Mouse (Mus musculus) G1E (cell line): ENCODE data around the gene Bbs12. TPM values are rescaled to one million over a fixed set of nuclear protein-coding genes. Genes with fewer than 3 reads are reported as not detected.

Experiments
- ATAC-seq: 2 replicates; pipeline ENCODE4 v1.8.0; 2016; ENCODE audit warnings: mild to moderate bottlenecking; ENCODE audit not compliant: insufficient number of reproducible peaks, poor library complexity, low FRiP score, severe bottlenecking; ENCODE audit errors: extremely low read depth
- DNase-seq: peaks from one replicate; pipeline ENCODE4 v3.0.0; 2012; ENCODE audit warnings: low spot score
- H3K27me3 ChIP-seq: 2 replicates; pipeline ENCODE4 v1.6.1; 2012; ENCODE audit warnings: mild to moderate bottlenecking, low read length, inconsistent platforms; ENCODE audit not compliant: insufficient read depth
- H3K36me3 ChIP-seq: replicated peaks from 2 replicates; pipeline ENCODE3; 2012; ENCODE audit warnings: mild to moderate bottlenecking, inconsistent platforms
- H3K4me1 ChIP-seq: 2 replicates; pipeline ENCODE4 v1.6.1; 2012; ENCODE audit warnings: low read depth, low read length, inconsistent platforms, mixed read lengths; ENCODE audit not compliant: insufficient read depth
- H3K4me3 ChIP-seq: 2 replicates; pipeline ENCODE4 v1.5.1; 2012; ENCODE audit warnings: low read depth, mild to moderate bottlenecking, inconsistent platforms, low read length, moderate library complexity, mixed read lengths
- H3K9me3 ChIP-seq: replicated peaks from 2 replicates; pipeline ENCODE4 v1.6.1; 2012; ENCODE audit warnings: inconsistent platforms
- CTCF ChIP-seq: IDR thresholded peaks from 2 replicates; pipeline ENCODE4 v1.5.1; 2012; ENCODE audit warnings: low read depth, low read length, inconsistent platforms, mixed read lengths
- GATA1 ChIP-seq: IDR thresholded peaks from 2 replicates; pipeline ENCODE4 v1.6.1; 2012; ENCODE audit warnings: borderline replicate concordance, low read length, inconsistent platforms, mixed read lengths
- GATA2 ChIP-seq: IDR thresholded peaks from 2 replicates; pipeline ENCODE4 v1.6.1; 2012; ENCODE audit warnings: low read depth, low read length, inconsistent platforms, borderline replicate concordance
- POLR2AphosphoS5 ChIP-seq: IDR thresholded peaks from 2 replicates; pipeline ENCODE4 v1.6.1; 2012; ENCODE audit warnings: low read depth, low read length, inconsistent platforms; ENCODE audit not compliant: insufficient replicate concordance
- TAL1 ChIP-seq: conservative IDR thresholded peaks from 2 replicates; pipeline ENCODE4 v1.6.1; 2012; ENCODE audit warnings: low read depth, low read length, inconsistent platforms, mixed read lengths
- polyA plus RNA-seq: library from polyadenylated mRNA; stranded (reverse); fragments of >175 nt; gene quantifications from 2 replicates; pipeline ENCODE4 v1.2.3, GENCODE M21; 2012
- total RNA-seq, 2 experiments: library from RNA; stranded (forward) in 1 of 2; stranded (reverse) in 1 of 2; fragments of 200-1000 nt in 1 of 2; fragments of >200 nt in 1 of 2; fragmentation: Nextera tagmentation in 1 of 2; gene quantifications; 2 replicates each; pipeline ENCODE4 v1.2.3; 2014 to 2017

The Bbs12 gene
- total and polyA plus RNA-seq, 3 experiments = 0.52 to 31.6 (median 27.3) TPM

GRCm38 (mm10) chr3:37325317-37326112, 13.2 kb downstream of the Bbs12 start:
- Histone ChIP-seq H3K27me3 (no peaks in the 10 kb centered on the region), H3K9me3 (no peaks in the 10 kb centered on the region), H3K36me3 (peaks cover 17% of the 10 kb centered on the region), H3K4me3 (no peak overlapping the region), H3K4me1 (peaks cover 43% of the 10 kb centered on the region)
- DNase-seq (no peak), ATAC-seq (no peak)
- no peak for TF ChIP-seq CTCF
- TF ChIP-seq GATA1 = no peak
- no peak for TF ChIP-seq POLR2AphosphoS5
- no peak for TF ChIP-seq GATA2
- TF ChIP-seq TAL1 = no peak

- no peaks in the 10 kb centered on the region for H3K9me3 ChIP-seq
- peaks cover 7% of the 10 kb centered on the region for H3K36me3 ChIP-seq
- H3K27me3 ChIP-seq = no peaks in the 10 kb centered on the region
- DNase-seq = no peak
- H3K4me3 ChIP-seq = no peak overlapping the region
- no peak for TF ChIP-seq GATA1
- no peak for TF ChIP-seq GATA2
- no peak for TF ChIP-seq POLR2AphosphoS5
- TF ChIP-seq TAL1 = no peak
- TF ChIP-seq CTCF = no peak
- peaks cover 54% of the 10 kb centered on the region for H3K4me1 ChIP-seq
- ATAC-seq = peak; percentile 52
Observed at GRCm38 (mm10) chr3:37326627-37327026, 14.3 kb downstream of the Bbs12 start.

GRCm38 (mm10) chr3:37328489-37328888, 16.1 kb downstream of the Bbs12 start:
- Histone ChIP-seq H3K4me3 (no peak overlapping the region), H3K4me1 (peaks cover 65% of the 10 kb centered on the region), H3K27me3 (no peaks in the 10 kb centered on the region), H3K9me3 (no peaks in the 10 kb centered on the region), H3K36me3 (no peaks in the 10 kb centered on the region)
- TF ChIP-seq CTCF (no peak), POLR2AphosphoS5 (no peak), GATA2 (no peak), TAL1 (no peak)
- ATAC-seq (no peak), DNase-seq (no peak)

- Histone ChIP-seq H3K4me1 (peaks cover 65% of the 10 kb centered on the region), H3K4me3 (no peak overlapping the region), H3K27me3 (no peaks in the 10 kb centered on the region), H3K36me3 (no peaks in the 10 kb centered on the region), H3K9me3 (no peaks in the 10 kb centered on the region)
- TF ChIP-seq CTCF (no peak), TAL1 (no peak), GATA1 (no peak), GATA2 (no peak), POLR2AphosphoS5 (no peak)
- DNase-seq = no peak
- ATAC-seq = no peak
Observed at GRCm38 (mm10) chr3:37329963-37330362, 17.6 kb downstream of the Bbs12 start.

- DNase-seq (peak; percentile 53), ATAC-seq (peak; percentile 98)
- Histone ChIP-seq H3K27me3 (no peaks in the 10 kb centered on the region), H3K4me3 (no peak overlapping the region; the same call in 1 of the 2 replicates), H3K9me3 (no peaks in the 10 kb centered on the region), H3K36me3 (no peaks in the 10 kb centered on the region), H3K4me1 (peaks cover 51% of the 10 kb centered on the region)
- no peak for TF ChIP-seq POLR2AphosphoS5
- peak; percentile 80 for TF ChIP-seq TAL1
Observed at GRCm38 (mm10) chr3:37331999-37332449, 19.7 kb downstream of the Bbs12 start.

- ATAC-seq = no peak
- no peak for DNase-seq
- Histone ChIP-seq H3K27me3 (no peaks in the 10 kb centered on the region), H3K4me1 (peaks cover 38% of the 10 kb centered on the region), H3K36me3 (no peaks in the 10 kb centered on the region), H3K4me3 (no peak overlapping the region), H3K9me3 (no peaks in the 10 kb centered on the region)
- TF ChIP-seq TAL1 = no peak
- TF ChIP-seq CTCF = no peak
- TF ChIP-seq GATA2 = no peak
- no peak for TF ChIP-seq POLR2AphosphoS5
- TF ChIP-seq GATA1 = no peak
Observed at GRCm38 (mm10) chr3:37334053-37334452, 21.7 kb downstream of the Bbs12 start.
